Mouse (Mus musculus) heart, postnatal 14 days (tissue): Measurements from ENCODE around the gene Prcp. TPM values are rescaled to one million over a fixed set of nuclear protein-coding genes. Genes with fewer than 3 reads are reported as not detected.
"Not testable (repeated sequence)": the region's sequence is repeated elsewhere in the genome, so short reads cannot be mapped to it uniquely, and the experiment has no call there.

ENCODE experiments used
- DNase-seq, 2 experiments: peaks; one replicate each; pipeline ENCODE4 v3.0.0; 2021 to 2022
- intact Hi-C: fragments of 180-260 bp; cut with DNase I; formaldehyde crosslinking; loops from one replicate; pipeline ENCODE4 v1.15.1; 2025
- total RNA-seq, 2 experiments: library from RNA; stranded (reverse); gene quantifications; 2 replicates each; pipeline ENCODE4 v1.2.3; 2021

Prcp gene
- total RNA-seq, 2 experiments from 2014 or later: 36.6 to 39.2 TPM

- intact Hi-C loops: loop anchor here (5.0 kb wide), 3 partner anchors 65 to 335 kb away; partner anchors contain the start of genes Ddias and Prcp
- DNase-seq: no peak
Observed at GRCm38 (mm10) chr7:92961876-92962275, 87.6 kb downstream of the Prcp start.

- intact Hi-C loops: loop anchor here (5.0 kb wide), 4 partner anchors 68 to 338 kb away; partner anchors contain the start of genes Ddias and Prcp
- DNase-seq: peak in 1 of 2 experiments; percentile 61
Observed at GRCm38 (mm10) chr7:92964754-92965501, 90.7 kb downstream of the Prcp start.

GRCm38 (mm10) chr7:92967381-92968127 lies 93.3 kb downstream of the Prcp start:
- DNase-seq: peak; percentile 22 to 47

GRCm38 (mm10) chr7:92977429-92977828 lies 103.2 kb downstream of the Prcp start:
- no peak for DNase-seq
- intact Hi-C loops: no loop called here

More at GRCm38 (mm10) chr7:92967381-92968127, 93.3 kb downstream of the Prcp start:
- intact Hi-C loops: loop anchor here (5.0 kb wide), 1 partner anchor 130 kb away; no protein-coding TSS in a partner anchor

GRCm38 (mm10) chr7:92978225-92978624 lies 104.0 kb downstream of the Prcp start:
- intact Hi-C loops: no loop called here
- DNase-seq: no peak

GRCm38 (mm10) chr7:92978720-92979119 lies 104.5 kb downstream of the Prcp start:
- DNase-seq, intact Hi-C loops: not testable (repeated sequence)

- intact Hi-C loops: no loop called here
- DNase-seq: no peak
Observed at GRCm38 (mm10) chr7:92980741-92981140, 106.5 kb downstream of the Prcp start.

- peak; percentile 63 to 82 for DNase-seq
- intact Hi-C loops: no loop called here
Observed at GRCm38 (mm10) chr7:92981864-92982263, 107.6 kb downstream of the Prcp start.

Other genes starting within 250 kb of the Prcp start
- 1 to 10 TPM; 1.4 to 1.9 TPM for gene Ankrd42, start 237.3 kb upstream of the Prcp start, total RNA-seq
- 10 to 100 TPM; 32.7 to 34.0 TPM for gene Pcf11, start 204.5 kb upstream of the Prcp start, total RNA-seq
- 10 to 100 TPM; 13.5 to 17.1 TPM for gene Rab30, start 132.9 kb upstream of the Prcp start, total RNA-seq
- gene Ddias, start 223 bp upstream of the Prcp start, total RNA-seq: 1 to 10 TPM in 1 of 2 experiments, under 1 TPM in 1; 0.88 to 1.1 TPM
- gene Fam181b, start 205.4 kb downstream of the Prcp start, total RNA-seq: 1 to 10 TPM; 6.0 to 7.1 TPM